Mouse (Mus musculus): Measurements from ENCODE around the gene Olfr65. TPM values are rescaled to one million over a fixed set of nuclear protein-coding genes. Genes with fewer than 3 reads are reported as not detected.

The Olfr65 gene
- total RNA-seq (2021) (not detected), polyA plus RNA-seq (2012; rRNA removed) (not detected in 2 replicates)
- long read RNA-seq, result 0 reads

GRCm38 (mm10) chr7:103903187-103903586, at the start of gene Olfr65:
TSS of gene Olfr65 (plus strand) at chr7:103903487.
- intact Hi-C loops (cut with DNase I), result no loop called here
- Histone ChIP-seq H3K27me3 (ENCODE audit: control insufficient read depth, insufficient read depth, low read length) (no peaks in the 10 kb centered on the region), H3K79me2 (replicated peaks; ENCODE audit: control insufficient read depth, insufficient read depth, low read length) (no peaks in the 10 kb centered on the region), H3K9ac (ENCODE audit: low read depth, low read length) (no peak within 1 kb of the TSS), H3K4me1 (ENCODE audit: control insufficient read depth, insufficient read depth, low read length) (no peaks in the 10 kb centered on the region), H3K4me3 (no peak within 1 kb of the TSS), H3K36me3 (ENCODE audit: control insufficient read depth, insufficient read depth, low read length) (no peaks in the 10 kb centered on the region), H3K27ac (no peak within 1 kb of the TSS)
- 41% methylated on average over 2 of the region's 2 CpGs for WGBS
- no peak for DNase-seq
- TF ChIP-seq POLR2A (IDR thresholded peaks at IDR 0.05; ENCODE audit: insufficient read depth, low read depth, low read length) (no peak), CTCF (IDR thresholded peaks at IDR 0.05) (no peak), EP300 (IDR thresholded peaks at IDR 0.05; ENCODE audit: insufficient read depth, low read depth, low read length) (no peak)

- Histone ChIP-seq H3K27ac (no peak overlapping the region), H3K4me1 (ENCODE audit: control insufficient read depth, insufficient read depth, low read length) (no peaks in the 10 kb centered on the region), H3K79me2 (replicated peaks; ENCODE audit: control insufficient read depth, insufficient read depth, low read length) (no peaks in the 10 kb centered on the region), H3K27me3 (ENCODE audit: control insufficient read depth, insufficient read depth, low read length) (no peaks in the 10 kb centered on the region), H3K36me3 (ENCODE audit: control insufficient read depth, insufficient read depth, low read length) (no peaks in the 10 kb centered on the region), H3K4me3 (no peak overlapping the region), H3K9ac (ENCODE audit: low read depth, low read length) (no peak overlapping the region)
- WGBS, result 63% methylated on average over 1 of the region's 1 CpGs
- TF ChIP-seq CTCF (IDR thresholded peaks at IDR 0.05) (no peak), POLR2A (IDR thresholded peaks at IDR 0.05; ENCODE audit: insufficient read depth, low read depth, low read length) (no peak), EP300 (IDR thresholded peaks at IDR 0.05; ENCODE audit: insufficient read depth, low read depth, low read length) (no peak)
- DNase-seq, result no peak
- intact Hi-C loops (cut with DNase I), result no loop called here
These were observed 48.6 kb upstream of the Olfr65 start for GRCm38 (mm10) chr7:103854669-103855068.

GRCm38 (mm10) chr7:103859076-103859475, 44.2 kb upstream of the Olfr65 start:
- Histone ChIP-seq H3K9ac (ENCODE audit: low read depth, low read length) (no peak overlapping the region), H3K79me2 (replicated peaks; ENCODE audit: control insufficient read depth, insufficient read depth, low read length) (no peaks in the 10 kb centered on the region), H3K4me3 (no peak overlapping the region), H3K4me1 (ENCODE audit: control insufficient read depth, insufficient read depth, low read length) (no peaks in the 10 kb centered on the region), H3K27ac (no peak overlapping the region), H3K27me3 (ENCODE audit: control insufficient read depth, insufficient read depth, low read length) (no peaks in the 10 kb centered on the region), H3K36me3 (ENCODE audit: control insufficient read depth, insufficient read depth, low read length) (no peaks in the 10 kb centered on the region)
- intact Hi-C loops (cut with DNase I), result no loop called here
- no peak for TF ChIP-seq POLR2A (IDR thresholded peaks at IDR 0.05; ENCODE audit: insufficient read depth, low read depth, low read length)
- no peak for TF ChIP-seq EP300 (IDR thresholded peaks at IDR 0.05; ENCODE audit: insufficient read depth, low read depth, low read length)
- TF ChIP-seq CTCF (IDR thresholded peaks at IDR 0.05), result no peak
- WGBS, result 20% methylated on average over 2 of the region's 2 CpGs
- no peak for DNase-seq

GRCm38 (mm10) chr7:103860855-103861254, 42.4 kb upstream of the Olfr65 start:
- TF ChIP-seq EP300 (IDR thresholded peaks at IDR 0.05; ENCODE audit: insufficient read depth, low read depth, low read length) (0 out of 2 replicates have a peak, but pooled peaks have one; percentile 23), POLR2A (IDR thresholded peaks at IDR 0.05; ENCODE audit: insufficient read depth, low read depth, low read length) (no peak), CTCF (IDR thresholded peaks at IDR 0.05) (no peak)
- H3K9ac ChIP-seq (ENCODE audit: low read depth, low read length), result no peak overlapping the region
- 31% methylated on average over 1 of the region's 1 CpGs for WGBS
- no peaks in the 10 kb centered on the region for H3K79me2 ChIP-seq (replicated peaks; ENCODE audit: control insufficient read depth, insufficient read depth, low read length)
- no peaks in the 10 kb centered on the region for H3K27me3 ChIP-seq (ENCODE audit: control insufficient read depth, insufficient read depth, low read length)
- no peak overlapping the region for H3K27ac ChIP-seq
- H3K36me3 ChIP-seq (ENCODE audit: control insufficient read depth, insufficient read depth, low read length), result no peaks in the 10 kb centered on the region
- intact Hi-C loops (cut with DNase I), result no loop called here
- no peaks in the 10 kb centered on the region for H3K4me1 ChIP-seq (ENCODE audit: control insufficient read depth, insufficient read depth, low read length)
- H3K4me3 ChIP-seq, result no peak overlapping the region
- DNase-seq, result peak; percentile 34 to 35

GRCm38 (mm10) chr7:103861531-103861930, 41.8 kb upstream of the Olfr65 start:
- Histone ChIP-seq H3K4me3 (no peak overlapping the region), H3K9ac (ENCODE audit: low read depth, low read length) (no peak overlapping the region), H3K4me1 (ENCODE audit: control insufficient read depth, insufficient read depth, low read length) (no peaks in the 10 kb centered on the region), H3K27me3 (ENCODE audit: control insufficient read depth, insufficient read depth, low read length) (no peaks in the 10 kb centered on the region), H3K27ac (no peak overlapping the region), H3K79me2 (replicated peaks; ENCODE audit: control insufficient read depth, insufficient read depth, low read length) (no peaks in the 10 kb centered on the region), H3K36me3 (ENCODE audit: control insufficient read depth, insufficient read depth, low read length) (no peaks in the 10 kb centered on the region)
- WGBS, result 86% methylated on average over 3 of the region's 3 CpGs
- DNase-seq, result no peak
- intact Hi-C loops (cut with DNase I), result no loop called here
- TF ChIP-seq CTCF (IDR thresholded peaks at IDR 0.05) (no peak), EP300 (IDR thresholded peaks at IDR 0.05; ENCODE audit: insufficient read depth, low read depth, low read length) (no peak), POLR2A (IDR thresholded peaks at IDR 0.05; ENCODE audit: insufficient read depth, low read depth, low read length) (no peak)

- Histone ChIP-seq H3K4me1 (ENCODE audit: control insufficient read depth, insufficient read depth, low read length) (no peaks in the 10 kb centered on the region), H3K36me3 (ENCODE audit: control insufficient read depth, insufficient read depth, low read length) (no peaks in the 10 kb centered on the region), H3K79me2 (replicated peaks; ENCODE audit: control insufficient read depth, insufficient read depth, low read length) (no peaks in the 10 kb centered on the region), H3K9ac (ENCODE audit: low read depth, low read length) (no peak overlapping the region), H3K4me3 (no peak overlapping the region), H3K27ac (no peak overlapping the region), H3K27me3 (ENCODE audit: control insufficient read depth, insufficient read depth, low read length) (no peaks in the 10 kb centered on the region)
- no peak for TF ChIP-seq CTCF (IDR thresholded peaks at IDR 0.05)
- no peak for TF ChIP-seq EP300 (IDR thresholded peaks at IDR 0.05; ENCODE audit: insufficient read depth, low read depth, low read length)
- TF ChIP-seq POLR2A (IDR thresholded peaks at IDR 0.05; ENCODE audit: insufficient read depth, low read depth, low read length), result no peak
- DNase-seq, result no peak
- intact Hi-C loops (cut with DNase I), result no loop called here
These were observed 37.6 kb upstream of the Olfr65 start for GRCm38 (mm10) chr7:103865716-103866115.

Measured in heart, adult 2 months (tissue).